Mouse (Mus musculus): ENCODE data around the gene Eif2b4.

Eif2b4 gene

DNA sequence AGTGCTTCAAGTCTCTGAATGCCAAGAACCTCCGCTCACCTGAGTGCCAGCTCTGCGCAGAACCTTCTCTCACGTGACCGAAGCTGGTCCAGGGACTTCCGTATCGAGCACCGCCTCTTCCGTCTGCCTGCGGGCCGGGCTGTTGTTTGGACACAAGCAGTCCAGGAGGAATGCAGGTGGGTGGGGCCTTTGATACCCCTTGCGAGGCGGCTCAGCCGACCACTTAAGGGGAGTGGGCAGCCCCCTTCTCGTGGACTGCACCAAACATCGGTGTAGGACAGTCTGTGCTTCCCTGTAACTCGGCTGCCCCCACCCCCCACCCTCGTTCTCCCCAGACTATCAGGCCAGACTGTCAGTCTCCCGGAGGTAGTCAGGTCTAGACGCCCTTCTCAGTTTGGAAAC lies 39.1 kb downstream of the Eif2b4 start, which contains the start of gene Mpv17:
TSS of gene Mpv17 (minus strand) at position 100 of the 402 bp plus-strand sequence.
- peak; percentile 60 to 72 for DNase-seq (ENCODE audit: low spot score in 2 of 2)

DNA sequence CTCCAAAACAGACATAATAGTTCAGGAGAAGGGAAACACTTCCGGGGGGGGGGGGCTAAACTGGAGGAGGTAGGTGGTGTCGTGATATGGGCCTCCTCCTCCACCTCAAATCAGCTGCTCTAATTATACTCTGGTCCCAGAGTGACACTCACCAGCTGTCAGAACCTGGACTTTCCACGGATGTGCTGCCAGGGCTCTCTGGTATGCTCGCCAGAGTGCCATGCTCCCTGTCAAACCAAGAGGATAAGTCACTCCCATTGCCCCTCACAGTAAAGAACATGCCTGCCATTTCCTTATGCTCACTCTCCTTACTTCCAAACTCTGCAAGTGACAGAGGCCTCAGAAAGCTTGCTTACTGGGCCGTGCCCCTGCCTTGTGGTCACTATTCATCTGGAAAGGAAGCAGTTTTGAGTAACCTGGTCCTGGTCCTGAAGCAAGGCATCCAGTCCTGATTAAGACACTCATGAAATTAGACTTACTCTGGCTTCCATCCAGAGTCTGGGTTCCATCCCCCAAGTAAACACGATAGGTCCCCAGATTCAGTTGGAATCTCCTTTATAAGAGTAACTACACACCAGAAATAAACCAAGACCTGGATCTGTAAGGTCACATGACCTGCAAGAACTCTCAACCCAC lies 39.6 kb downstream of the Eif2b4 start:
- no peak for DNase-seq (ENCODE audit: low spot score in 2 of 2)

DNA sequence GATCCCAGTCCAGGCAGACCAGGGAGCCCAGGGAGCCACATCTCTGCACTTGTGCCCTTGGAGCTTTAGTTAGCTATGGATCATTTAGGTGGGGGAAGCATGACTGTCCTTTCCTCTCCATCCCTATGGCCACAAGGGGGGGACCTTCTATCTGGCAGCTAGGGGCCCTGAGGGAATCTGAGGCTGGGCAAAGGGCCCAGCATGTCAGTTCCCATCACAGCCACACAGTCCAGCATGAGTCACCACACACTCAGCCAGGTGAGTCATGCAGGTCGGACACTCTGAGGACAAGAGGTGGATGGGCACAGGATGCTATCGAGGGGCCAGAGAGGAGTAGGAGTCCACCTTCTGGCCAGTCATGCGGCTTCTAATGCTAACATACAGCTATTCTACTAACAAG lies 41.5 kb downstream of the Eif2b4 start:
- no peak for DNase-seq (ENCODE audit: low spot score in 2 of 2)

DNA sequence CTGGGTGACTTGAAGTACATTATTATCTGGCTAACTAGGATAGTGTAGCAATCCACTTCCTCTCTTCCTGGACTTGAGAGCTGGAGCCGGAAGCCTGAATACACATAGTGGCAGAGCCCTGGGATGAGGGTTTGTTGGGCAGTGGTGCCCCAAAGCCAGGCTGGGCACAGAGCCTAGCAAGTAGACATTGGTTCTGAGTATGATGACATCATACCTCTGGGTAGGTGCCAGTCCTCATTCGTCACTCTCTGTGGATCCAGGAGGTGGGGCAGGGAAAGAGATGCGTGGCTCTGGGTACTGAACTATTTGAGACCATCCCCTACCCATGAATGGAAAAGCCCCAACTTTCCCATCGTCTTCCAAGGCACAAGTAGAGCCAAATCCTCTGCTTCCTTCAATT lies 43.4 kb downstream of the Eif2b4 start:
- no peak for DNase-seq (ENCODE audit: low spot score in 2 of 2)

DNA sequence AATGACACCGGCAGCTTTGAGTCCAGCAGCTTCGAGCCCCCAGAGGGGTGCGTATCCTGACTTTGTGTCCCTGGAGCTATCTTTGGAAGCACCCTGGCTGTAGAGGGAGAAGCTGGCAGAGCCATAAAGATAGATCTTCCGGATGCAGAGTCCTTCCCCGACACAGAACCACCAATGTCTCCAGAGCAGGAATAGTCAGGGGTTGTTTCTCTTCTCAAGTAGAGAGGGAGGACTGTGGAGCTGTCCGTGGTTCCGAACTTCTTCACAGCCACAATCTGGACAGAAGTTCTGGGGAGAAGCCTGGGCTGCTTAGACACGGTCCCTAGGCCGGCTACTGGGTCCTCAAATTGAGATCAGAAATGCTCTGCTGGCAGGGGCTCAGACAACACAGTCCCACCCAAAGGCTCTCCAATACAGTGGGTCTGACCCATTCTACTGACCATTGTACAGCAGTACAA lies 54.2 kb downstream of the Eif2b4 start:
- no peak for DNase-seq (ENCODE audit: low spot score in 2 of 2)

DNA sequence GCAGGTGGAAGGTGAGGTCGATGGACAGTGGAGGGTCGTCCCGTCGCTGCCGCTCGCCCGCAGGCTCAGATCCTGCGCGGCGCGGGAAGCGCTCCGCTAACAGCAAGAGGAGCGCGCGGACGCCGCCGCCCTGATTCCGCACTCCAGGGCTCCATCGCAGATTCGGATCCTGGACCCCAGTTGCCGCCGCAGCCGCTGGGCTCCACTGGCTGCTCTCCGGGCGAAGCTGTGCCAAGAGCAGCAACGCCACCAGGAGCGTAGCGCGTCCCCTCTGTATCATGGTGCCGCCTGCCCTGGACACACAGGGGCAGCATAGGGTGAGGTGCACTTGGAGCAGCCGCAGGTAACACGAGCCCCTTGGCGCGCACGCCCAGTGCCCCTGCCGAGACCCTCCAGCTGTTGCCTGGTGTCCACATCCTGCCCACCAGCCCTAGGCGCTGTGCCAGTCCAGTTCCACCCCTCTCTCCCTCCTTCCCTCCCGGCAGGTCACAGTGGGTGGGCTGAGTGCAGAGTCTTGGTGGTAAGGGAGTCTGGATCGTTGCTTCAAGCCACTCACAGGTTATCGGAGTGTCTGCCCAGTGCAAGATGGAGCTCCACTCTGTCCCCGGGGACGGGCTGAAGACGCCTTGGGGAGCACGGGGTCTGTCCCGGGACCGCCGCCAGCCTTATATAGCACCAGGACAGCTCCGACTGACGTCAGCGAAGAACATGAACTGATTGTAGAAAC lies 54.8 kb downstream of the Eif2b4 start, which contains the start of gene Ucn:
TSS of gene Ucn (minus strand) at position 589 of the 727 bp plus-strand sequence.
- no peak for DNase-seq (ENCODE audit: low spot score in 2 of 2)

DNA sequence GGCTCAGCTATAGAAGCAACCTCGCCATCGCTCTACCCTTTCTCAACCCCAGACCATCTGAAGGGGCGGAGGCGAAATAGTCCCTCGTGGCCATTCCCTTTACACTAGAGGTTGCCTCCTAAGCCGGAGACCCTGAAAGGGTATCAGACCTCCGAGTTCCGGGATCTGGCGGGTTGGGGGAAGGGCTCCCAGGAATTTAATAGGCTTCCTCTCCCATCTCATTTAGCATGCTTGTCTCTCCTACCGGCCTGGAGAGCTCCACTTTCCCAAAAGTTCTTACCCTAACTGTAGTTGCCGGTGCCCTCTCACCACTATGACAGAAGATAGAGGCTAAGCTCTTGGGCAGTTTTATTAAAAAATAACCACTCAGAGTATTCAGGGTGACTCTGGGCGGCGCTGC lies 55.6 kb downstream of the Eif2b4 start:
- DNase-seq (ENCODE audit: low spot score in 2 of 2): no peak
